Mouse (Mus musculus): ENCODE measurements around the gene H2-M5.
"Not testable (repeated sequence)": the region's sequence is repeated elsewhere in the genome, so short reads cannot be mapped to it uniquely, and the experiment has no call there.

H2-M5 gene

DNA sequence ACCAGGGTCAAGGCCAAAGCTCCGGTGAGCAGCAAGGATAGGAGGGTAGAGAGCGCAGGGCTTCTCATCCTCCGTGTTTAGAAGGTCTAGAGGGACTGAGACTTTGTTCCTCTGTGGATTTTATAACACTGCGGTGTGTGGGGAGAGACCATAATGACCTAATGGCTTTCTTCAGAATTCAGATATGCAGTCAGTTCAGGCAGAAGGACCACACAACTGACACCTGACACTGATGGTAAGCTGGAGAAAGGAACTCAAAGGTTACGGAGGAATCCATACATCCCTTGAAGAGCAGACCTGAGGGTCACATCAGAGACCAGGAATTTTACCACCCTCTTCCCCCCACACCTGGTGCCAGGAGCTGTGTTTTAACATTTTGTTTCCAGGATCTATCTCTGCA lies at the start of gene H2-M5:
Gene H2-M5 (minus strand): TSS at position 101 of the 400 bp plus-strand sequence.
- no peak for DNase-seq (ENCODE audit: low spot score)

GRCm38 (mm10) chr17:37029162-37029561 lies 39.8 kb upstream of the H2-M5 start:
- DNase-seq (ENCODE audit: low spot score): no peak

DNA sequence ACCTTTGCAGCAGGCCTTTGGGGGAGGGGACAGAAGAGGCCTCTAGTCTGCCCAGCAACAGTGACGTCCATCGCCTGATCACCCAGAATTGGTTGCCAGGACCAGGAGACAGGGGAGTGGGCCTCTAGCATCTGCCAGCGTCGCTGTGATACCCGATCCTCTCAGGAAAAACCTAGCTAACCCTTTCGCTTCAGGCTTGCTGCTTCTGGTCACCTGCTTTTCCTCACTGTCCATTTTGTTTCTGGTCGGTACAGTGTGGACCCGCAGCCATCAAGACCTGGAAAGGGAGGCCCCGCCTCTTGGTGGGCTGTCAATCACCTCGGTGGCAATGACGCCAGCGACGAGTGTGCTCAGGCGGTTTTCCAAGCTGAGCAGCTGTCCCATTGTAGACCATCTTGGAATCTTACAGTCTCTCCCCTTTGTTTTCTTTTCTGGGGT lies 39.4 kb upstream of the H2-M5 start:
- peak; percentile 81 for DNase-seq (ENCODE audit: low spot score)

DNA sequence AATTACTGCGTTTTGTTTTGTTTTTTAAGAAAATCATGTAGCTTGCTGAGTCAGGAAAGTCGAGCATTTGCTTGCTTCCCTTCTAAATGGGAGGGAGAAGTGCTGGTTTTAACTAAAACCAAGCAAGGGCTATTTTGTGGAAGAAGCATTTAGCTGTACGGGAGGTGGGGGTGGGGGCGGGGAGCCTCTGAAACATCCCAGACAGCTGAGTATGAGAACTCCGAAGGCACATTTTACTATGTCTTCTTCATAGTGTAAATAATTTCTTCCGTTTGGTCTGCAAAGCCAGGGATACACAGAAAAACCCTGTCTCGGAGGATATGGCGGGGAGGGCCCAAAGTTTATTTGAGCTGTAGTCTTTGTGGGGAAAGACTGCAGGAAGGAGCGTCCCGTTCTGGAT lies 38.9 kb upstream of the H2-M5 start:
- no peak for DNase-seq (ENCODE audit: low spot score)

DNA sequence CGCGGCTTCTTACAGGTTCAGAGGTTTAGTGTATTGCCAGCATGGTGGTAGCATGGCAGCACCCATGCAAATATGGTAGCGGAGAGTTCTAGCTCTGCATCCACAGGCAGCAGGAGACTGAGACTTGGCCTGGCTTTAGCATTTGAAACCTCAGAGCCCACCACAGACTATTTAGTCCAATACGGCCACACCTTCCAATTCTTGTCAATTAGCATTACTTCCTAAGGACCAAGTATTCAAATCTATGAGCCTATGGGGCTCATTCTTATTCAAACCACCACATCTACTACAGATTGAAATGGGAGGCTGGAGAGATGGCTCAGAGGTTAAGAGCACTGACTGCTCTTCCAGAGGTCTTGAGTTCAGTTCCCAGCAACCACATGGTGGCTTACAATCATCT lies 38.1 kb upstream of the H2-M5 start:
- DNase-seq (ENCODE audit: low spot score): no peak

- DNase-seq (ENCODE audit: low spot score): no peak
These were observed 37.1 kb upstream of the H2-M5 start for GRCm38 (mm10) chr17:37026425-37026824.

GRCm38 (mm10) chr17:37022628-37023576 lies 33.6 kb upstream of the H2-M5 start, which contains the start of gene Mog:
Gene Mog, minus strand, starts transcription at chr17:37023398.
- no peak for DNase-seq (ENCODE audit: low spot score)

DNA sequence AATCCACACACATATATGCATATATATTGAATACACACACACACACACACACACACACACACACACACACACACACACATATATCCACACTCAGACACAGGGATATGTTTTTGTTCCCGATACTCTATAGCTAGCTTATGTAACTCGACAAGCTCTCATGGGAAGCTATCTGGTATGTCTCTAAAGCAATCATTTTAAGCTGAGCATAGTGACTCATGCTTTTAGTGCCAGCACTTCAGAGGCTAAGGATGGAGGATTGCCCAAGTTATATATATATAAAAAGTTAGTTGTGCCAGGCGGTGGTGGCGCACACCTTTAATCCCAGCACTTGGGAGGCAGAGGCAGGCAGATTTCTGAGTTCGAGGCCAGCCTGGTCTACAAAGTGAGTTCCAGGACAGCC lies 29.9 kb upstream of the H2-M5 start:
- DNase-seq (ENCODE audit: low spot score): not testable (repeated sequence)

DNA sequence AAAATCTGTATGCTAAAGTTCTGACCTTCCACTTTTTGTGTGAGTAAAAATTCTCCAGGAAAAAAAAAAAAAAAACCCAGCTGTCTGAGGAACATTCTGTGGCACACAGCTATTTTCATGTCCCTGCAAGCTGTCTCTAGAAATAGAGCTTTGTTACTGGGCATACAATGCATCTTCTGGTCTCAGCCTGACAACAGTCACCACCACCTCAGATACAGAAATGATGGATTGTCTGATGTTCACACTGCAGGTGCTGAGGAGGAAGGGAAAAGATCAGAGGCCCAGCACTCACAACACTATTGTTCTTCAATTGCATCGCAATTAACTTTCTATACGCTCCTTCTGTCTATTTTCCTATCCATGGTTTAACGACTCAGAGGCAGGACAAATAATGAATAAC lies 29.0 kb upstream of the H2-M5 start:
- DNase-seq (ENCODE audit: low spot score): no peak

- DNase-seq (ENCODE audit: low spot score): no peak
These were observed 27.0 kb upstream of the H2-M5 start for GRCm38 (mm10) chr17:37016333-37016732.

- DNase-seq (ENCODE audit: low spot score): no peak
These were observed 22.8 kb upstream of the H2-M5 start for GRCm38 (mm10) chr17:37012141-37012540.

DNA sequence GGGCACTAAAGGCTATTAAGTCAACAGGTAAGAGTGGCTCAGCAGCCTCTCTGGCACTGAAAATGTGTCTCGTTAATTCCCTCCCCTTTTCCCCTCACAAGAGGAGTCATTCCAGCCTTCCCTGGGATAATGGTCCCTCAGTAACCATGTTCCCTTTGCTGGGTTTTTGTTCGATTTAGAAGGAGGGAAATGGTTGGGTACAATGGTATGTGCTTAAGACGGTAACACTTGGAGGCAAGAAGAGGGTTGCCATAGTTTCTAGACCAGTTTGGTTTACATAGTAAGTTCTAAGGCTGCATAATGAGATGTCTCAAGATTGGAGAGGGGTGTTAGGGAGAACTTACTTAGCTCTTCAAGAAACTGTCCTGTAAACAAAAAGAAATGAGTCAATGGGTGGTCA lies 22.4 kb upstream of the H2-M5 start:
- DNase-seq (ENCODE audit: low spot score): no peak

- no peak for DNase-seq (ENCODE audit: low spot score)
These were observed 20.2 kb upstream of the H2-M5 start for GRCm38 (mm10) chr17:37009460-37010042.

DNA sequence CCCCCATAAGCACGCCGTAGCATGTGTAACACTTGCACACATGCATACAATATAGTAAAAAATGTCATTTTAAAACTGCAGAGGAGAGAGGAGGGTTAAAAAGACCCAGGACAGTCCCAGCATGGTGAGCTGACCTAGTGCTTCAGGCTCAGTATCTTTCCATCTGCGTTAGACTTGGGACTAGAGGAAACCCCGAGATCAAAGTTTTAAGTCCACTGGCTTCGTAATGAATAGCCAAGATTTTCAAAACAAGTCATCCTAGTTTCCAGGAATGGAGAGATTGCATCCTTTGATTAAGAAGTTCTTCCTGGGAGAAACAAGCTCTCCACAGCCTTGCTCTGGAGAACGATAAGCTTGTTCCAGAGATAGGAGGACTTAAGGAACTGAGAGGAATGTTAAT lies 18.8 kb upstream of the H2-M5 start:
- DNase-seq (ENCODE audit: low spot score): no peak

- no peak for DNase-seq (ENCODE audit: low spot score)
These were observed 14.0 kb upstream of the H2-M5 start for GRCm38 (mm10) chr17:37003366-37003765.

- peak; percentile 26 for DNase-seq (ENCODE audit: low spot score)
These were observed 13.3 kb upstream of the H2-M5 start for GRCm38 (mm10) chr17:37002364-37003330.

DNA sequence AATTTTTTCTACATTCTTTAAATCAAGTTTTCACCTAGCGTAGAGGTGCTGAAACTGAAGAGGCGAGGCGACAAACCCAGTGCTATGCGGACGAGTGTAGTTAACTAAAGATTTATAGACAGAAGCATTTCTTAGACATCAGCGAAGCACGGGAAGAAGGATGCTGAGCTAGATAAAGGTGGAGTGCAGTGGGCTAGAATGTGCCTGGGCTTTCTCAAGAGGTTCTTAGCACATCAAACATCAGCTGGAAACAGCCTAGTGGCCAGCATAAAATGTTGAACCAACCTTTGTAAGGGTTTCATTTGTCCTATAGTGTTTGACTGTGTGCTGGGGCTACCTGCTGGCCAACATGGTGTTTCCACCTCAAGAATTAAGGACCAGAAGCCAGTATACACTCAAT lies 11.5 kb upstream of the H2-M5 start, which contains the start of gene Zfp57:
Gene Zfp57 (plus strand): TSS at position 301 of the 400 bp plus-strand sequence.
- DNase-seq (ENCODE audit: low spot score): no peak

DNA sequence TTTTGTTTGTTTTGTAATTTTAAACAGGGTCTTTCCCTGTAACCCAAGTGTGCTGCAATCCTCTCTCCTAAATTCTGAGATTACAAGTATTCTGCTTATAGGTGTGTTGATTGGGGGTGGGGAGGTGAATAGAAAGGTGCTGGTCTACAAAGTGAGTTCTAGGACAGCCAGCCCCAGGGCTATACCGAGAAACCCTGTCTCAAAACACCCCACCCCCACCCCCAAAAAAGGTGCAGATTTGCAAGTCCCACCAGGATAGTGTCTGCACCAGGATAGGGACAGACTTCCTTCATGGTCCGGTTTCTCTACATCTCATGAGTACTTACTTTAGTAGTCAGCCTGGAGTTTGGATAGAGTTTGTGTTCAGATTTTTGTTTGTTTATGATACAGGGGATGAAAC lies 9.1 kb upstream of the H2-M5 start:
- DNase-seq (ENCODE audit: low spot score): no peak

- DNase-seq (ENCODE audit: low spot score): peak; percentile 24
These were observed 7.8 kb upstream of the H2-M5 start for GRCm38 (mm10) chr17:36997033-36997735.

GRCm38 (mm10) chr17:36995448-36995847 lies 6.1 kb upstream of the H2-M5 start:
- no peak for DNase-seq (ENCODE audit: low spot score)

- no peak for DNase-seq (ENCODE audit: low spot score)
These were observed 5.2 kb upstream of the H2-M5 start for GRCm38 (mm10) chr17:36994528-36994927.
